Mouse (Mus musculus) liver, embryonic 14.5 days (tissue): ENCODE measurements around the gene Lias.

ENCODE experiments used
- CTCF ChIP-seq: IDR thresholded peaks from 2 replicates; pipeline ENCODE4 v1.5.1; 2016; ENCODE audit warnings: antibody characterized with exemption, low read depth, control low read depth
- EP300 ChIP-seq: IDR thresholded peaks from 2 replicates; pipeline ENCODE4 v1.6.1; 2016; ENCODE audit warnings: antibody characterized with exemption, low read depth

- no peak for TF ChIP-seq EP300
- TF ChIP-seq CTCF, result no peak
Measured at GRCm38 (mm10) chr5:65438041-65438440, 46.7 kb downstream of the Lias start.
